Mouse (Mus musculus): Measurements from ENCODE around the gene Neurog3.

DNA sequence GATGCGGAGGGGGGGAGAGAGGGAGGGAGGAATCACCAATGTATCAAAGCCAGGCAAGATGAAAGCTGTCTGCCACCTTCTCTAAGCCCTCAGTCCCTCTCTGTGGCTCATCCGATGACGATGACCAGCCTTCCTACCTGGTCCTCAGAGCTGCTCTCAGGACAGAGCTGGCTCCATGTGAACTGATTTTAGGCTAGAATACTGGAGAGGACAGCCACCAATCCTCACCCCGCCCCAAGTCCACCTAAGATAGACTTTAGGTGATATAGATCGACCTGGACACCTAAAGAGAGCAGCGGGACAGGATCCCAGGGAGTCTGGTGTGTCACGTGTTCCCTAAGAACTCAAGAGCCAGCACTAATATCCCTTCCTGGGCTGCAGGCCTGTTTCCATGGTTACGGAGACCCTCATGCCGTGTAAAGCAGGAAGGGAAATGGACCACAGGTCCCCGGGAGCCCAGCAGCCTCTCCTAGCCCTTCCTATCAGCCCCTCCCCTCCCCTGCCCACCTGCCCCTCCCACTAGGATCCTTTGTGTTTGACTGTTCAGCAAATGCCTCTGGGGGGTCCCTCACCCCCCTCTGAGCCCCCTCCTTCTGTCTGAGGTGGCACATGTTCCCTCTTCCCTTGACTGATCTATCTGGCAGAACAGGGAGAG is 33.0 kb upstream of the Neurog3 start:
- TF ChIP-seq CTCF (IDR thresholded peaks at IDR 0.05; ENCODE audit: low read depth) (no peak), EP300 (IDR thresholded peaks at IDR 0.05; ENCODE audit: low read depth) (no peak)
